ENCODE assay signal across 33 mouse cellular contexts in the genomic region with DNA sequence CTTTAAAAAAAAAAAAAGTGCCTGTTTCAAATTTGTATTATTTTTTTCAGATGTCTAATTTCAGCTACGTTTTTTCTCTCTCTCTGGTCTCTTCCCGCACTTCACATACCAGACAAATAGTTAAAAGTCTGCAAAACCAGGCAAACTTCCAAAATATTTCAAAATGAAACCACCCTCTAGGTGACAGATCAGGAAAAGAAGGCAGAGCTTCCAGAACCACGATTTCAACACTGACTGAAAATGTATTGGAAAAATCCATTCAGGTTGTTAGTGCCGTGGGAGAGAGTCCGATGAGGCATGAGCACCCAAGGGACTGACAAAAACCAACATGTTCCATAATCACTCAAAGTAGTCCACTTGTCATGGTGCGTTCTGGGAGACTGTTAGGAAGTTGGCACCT. TPM values are rescaled to one million over a fixed set of nuclear protein-coding genes. Genes with fewer than 3 reads are reported as not detected.
DNase-seq lines count a peak whose midpoint lies in the region; ATAC-seq and TF ChIP-seq lines count a peak whose summit lies in the region.
"Had no signal": no experiment of that assay in that cellular context is flagged by ENCODE, and none has a peak within 500 bp of the region (broad histone marks: within the 10 kb centered on the region; RNA-seq: fewer than 3 reads in every experiment).

No protein-coding gene starts in this region.

- WGBS in embryonic facial prominence, embryonic 13.5 days = 30% methylated on average over 6 of the region's 6 CpGs
- WGBS in embryonic facial prominence, embryonic 10.5 days = 73% methylated on average over 6 of the region's 6 CpGs
- 59% methylated on average over 6 of the region's 6 CpGs for WGBS in midbrain, embryonic 15.5 days
- 55% methylated on average over 6 of the region's 6 CpGs for WGBS in midbrain, postnatal 0 days
- 25% methylated on average over 6 of the region's 6 CpGs for whole genome bisulfite sequencing in limb, embryonic 14.5 days
- 86% methylated on average over 6 of the region's 6 CpGs for WGBS in forebrain, embryonic 11.5 days
- 46% methylated on average over 6 of the region's 6 CpGs for WGBS in lung, adult 2 months

- H3K27me3 ChIP-seq in embryonic facial prominence, embryonic 13.5 days = peaks cover 2% of the 10 kb centered on the region
- peaks cover 2% of the 10 kb centered on the region for H3K27me3 ChIP-seq in embryonic facial prominence, embryonic 10.5 days (replicated peaks; ENCODE audit: low read depth, poor library complexity, severe bottlenecking)
- H3K27me3 ChIP-seq in midbrain, embryonic 15.5 days (replicated peaks) = no peaks in the 10 kb centered on the region
- H3K27me3 ChIP-seq in midbrain, postnatal 0 days (ENCODE audit: insufficient read depth, low read length) = no peaks in the 10 kb centered on the region
- H3K27me3 ChIP-seq in limb, embryonic 14.5 days (ENCODE audit: control insufficient read depth, insufficient read depth, low read length) = no peaks in the 10 kb centered on the region
- peaks cover under 1% of the 10 kb centered on the region; the same call in 1 of the 2 replicates for H3K27me3 ChIP-seq in forebrain, embryonic 11.5 days (ENCODE audit: control insufficient read depth, insufficient read depth, low read length)
- H3K27me3 ChIP-seq: heart, embryonic 12.5 days; limb, embryonic 12.5 days; midbrain, embryonic 12.5 days had no signal

- no peak overlapping the region for H3K27ac ChIP-seq in embryonic facial prominence, embryonic 13.5 days
- H3K27ac ChIP-seq in embryonic facial prominence, embryonic 10.5 days (replicated peaks) = no peak overlapping the region
- H3K27ac ChIP-seq in midbrain, embryonic 15.5 days = peak overlapping the region; percentile 60
- H3K27ac ChIP-seq in midbrain, postnatal 0 days (ENCODE audit: low read depth, low read length) = no peak overlapping the region
- no peak overlapping the region for H3K27ac ChIP-seq in limb, embryonic 14.5 days (replicated peaks; ENCODE audit: low read depth, low read length)
- no peak overlapping the region for H3K27ac ChIP-seq in forebrain, embryonic 11.5 days (ENCODE audit: low read depth, low read length)
- H3K27ac ChIP-seq: forebrain, embryonic 15.5 days; gastrocnemius, adult 2 months; heart, adult 2 months; hindbrain, embryonic 10.5 days; hindbrain, embryonic 15.5 days; limb, embryonic 12.5 days; liver, embryonic 15.5 days; lung, embryonic 15.5 days; midbrain, embryonic 12.5 days; neural tube, embryonic 12.5 days had no signal

- H3K9me3 ChIP-seq in embryonic facial prominence, embryonic 13.5 days = no peaks in the 10 kb centered on the region
- no peaks in the 10 kb centered on the region for H3K9me3 ChIP-seq in embryonic facial prominence, embryonic 10.5 days
- no peaks in the 10 kb centered on the region for H3K9me3 ChIP-seq in midbrain, embryonic 15.5 days
- no peaks in the 10 kb centered on the region for H3K9me3 ChIP-seq in midbrain, postnatal 0 days (ENCODE audit: low read length)
- no peaks in the 10 kb centered on the region for H3K9me3 ChIP-seq in limb, embryonic 14.5 days (ENCODE audit: control insufficient read depth, low read length)
- H3K9me3 ChIP-seq in forebrain, embryonic 11.5 days (ENCODE audit: control insufficient read depth, low read length) = no peaks in the 10 kb centered on the region
- H3K9me3 ChIP-seq: forebrain, embryonic 15.5 days; heart, embryonic 12.5 days; hindbrain, embryonic 10.5 days; hindbrain, embryonic 15.5 days; limb, embryonic 12.5 days; liver, embryonic 15.5 days; lung, embryonic 15.5 days; midbrain, embryonic 12.5 days; neural tube, embryonic 12.5 days had no signal

- H3K4me3 ChIP-seq in embryonic facial prominence, embryonic 13.5 days = no peak overlapping the region
- no peak overlapping the region for H3K4me3 ChIP-seq in embryonic facial prominence, embryonic 10.5 days
- no peak overlapping the region for H3K4me3 ChIP-seq in midbrain, embryonic 15.5 days
- H3K4me3 ChIP-seq in midbrain, postnatal 0 days (ENCODE audit: low read depth, low read length) = no peak overlapping the region
- no peak overlapping the region for H3K4me3 ChIP-seq in limb, embryonic 14.5 days (replicated peaks; ENCODE audit: low read length)
- no peak overlapping the region for H3K4me3 ChIP-seq in forebrain, embryonic 11.5 days (ENCODE audit: low read depth, low read length)
- no peak overlapping the region for H3K4me3 ChIP-seq in lung, adult 2 months (replicated peaks; ENCODE audit: extremely low read depth, low read depth, low read length)
- H3K4me3 ChIP-seq: forebrain, embryonic 15.5 days; gastrocnemius, adult 2 months; heart, adult 2 months; heart, embryonic 12.5 days; hindbrain, embryonic 10.5 days; hindbrain, embryonic 15.5 days; limb, embryonic 12.5 days; liver, embryonic 15.5 days; lung, embryonic 15.5 days; midbrain, embryonic 12.5 days; myocyte; neural tube, embryonic 12.5 days had no signal

- ATAC-seq in embryonic facial prominence, embryonic 13.5 days (ENCODE audit: insufficient number of reproducible peaks, insufficient read depth, low FRiP score, low TSS enrichment, low read depth) = no peak
- ATAC-seq in midbrain, embryonic 15.5 days (replicated peaks) = no peak
- ATAC-seq in midbrain, postnatal 0 days (ENCODE audit: low FRiP score) = no peak
- ATAC-seq in limb, embryonic 14.5 days (ENCODE audit: low FRiP score, low read depth) = no peak
- ATAC-seq in forebrain, embryonic 11.5 days (replicated peaks; ENCODE audit: low FRiP score) = no peak
- ATAC-seq: forebrain, embryonic 15.5 days; inflammation-experienced regulatory T-cells, adult 6 months had no signal

- H3K4me1 ChIP-seq in embryonic facial prominence, embryonic 13.5 days = no peaks in the 10 kb centered on the region
- H3K4me1 ChIP-seq in embryonic facial prominence, embryonic 10.5 days = no peaks in the 10 kb centered on the region
- peaks cover 2% of the 10 kb centered on the region; the same call in 1 of the 2 replicates for H3K4me1 ChIP-seq in midbrain, embryonic 15.5 days
- H3K4me1 ChIP-seq in midbrain, postnatal 0 days (ENCODE audit: insufficient read depth, low read length) = no peaks in the 10 kb centered on the region
- H3K4me1 ChIP-seq in limb, embryonic 14.5 days (ENCODE audit: control insufficient read depth, insufficient read depth, low read length) = 0 out of 2 replicates have a peak, but pooled peaks cover 2% of the 10 kb centered on the region
- no peaks in the 10 kb centered on the region for H3K4me1 ChIP-seq in forebrain, embryonic 11.5 days (replicated peaks; ENCODE audit: control insufficient read depth, insufficient read depth, low read length)
- peaks cover 4% of the 10 kb centered on the region for H3K4me1 ChIP-seq in lung, adult 2 months (ENCODE audit: control insufficient read depth, insufficient read depth, low read length)
- H3K4me1 ChIP-seq: heart, embryonic 12.5 days; hindbrain, embryonic 10.5 days; midbrain, embryonic 12.5 days; neural tube, embryonic 12.5 days had no signal

- no peaks in the 10 kb centered on the region for H3K36me3 ChIP-seq in embryonic facial prominence, embryonic 13.5 days
- H3K36me3 ChIP-seq in embryonic facial prominence, embryonic 10.5 days (replicated peaks) = no peaks in the 10 kb centered on the region
- no peaks in the 10 kb centered on the region for H3K36me3 ChIP-seq in midbrain, embryonic 15.5 days (replicated peaks)
- no peaks in the 10 kb centered on the region for H3K36me3 ChIP-seq in midbrain, postnatal 0 days (ENCODE audit: insufficient read depth, low read length)
- H3K36me3 ChIP-seq in limb, embryonic 14.5 days (ENCODE audit: control insufficient read depth, insufficient read depth, low read length) = no peaks in the 10 kb centered on the region
- H3K36me3 ChIP-seq in forebrain, embryonic 11.5 days (ENCODE audit: control insufficient read depth, insufficient read depth, low read length) = no peaks in the 10 kb centered on the region
- H3K36me3 ChIP-seq: forebrain, embryonic 15.5 days; heart, embryonic 12.5 days; hindbrain, embryonic 10.5 days; hindbrain, embryonic 15.5 days; liver, embryonic 15.5 days; lung, embryonic 15.5 days; midbrain, embryonic 12.5 days; neural tube, embryonic 12.5 days had no signal

- TF ChIP-seq CTCF in midbrain, postnatal 0 days (IDR thresholded peaks at IDR 0.05) = no peak
- no peak for TF ChIP-seq CTCF in lung, adult 2 months (IDR thresholded peaks at IDR 0.05; ENCODE audit: insufficient read depth, low read length)

- no peak for TF ChIP-seq POLR2A in limb, embryonic 14.5 days (IDR thresholded peaks at IDR 0.05; ENCODE audit: borderline replicate concordance, extremely low read depth, insufficient read depth, insufficient read length)
- TF ChIP-seq POLR2A in lung, adult 2 months (IDR thresholded peaks at IDR 0.05; ENCODE audit: borderline replicate concordance, extremely low read depth, low read depth, low read length) = no peak

- H3K9ac ChIP-seq in embryonic facial prominence, embryonic 13.5 days = no peak overlapping the region
- H3K9ac ChIP-seq in midbrain, embryonic 15.5 days = no peak overlapping the region
- H3K9ac ChIP-seq in midbrain, postnatal 0 days (replicated peaks; ENCODE audit: low read length, poor library complexity, severe bottlenecking) = no peak overlapping the region
- no peak overlapping the region for H3K9ac ChIP-seq in limb, embryonic 14.5 days (ENCODE audit: low read depth, low read length, severe bottlenecking)
- H3K9ac ChIP-seq in forebrain, embryonic 11.5 days (ENCODE audit: low read length) = no peak overlapping the region
- H3K9ac ChIP-seq: forebrain, embryonic 15.5 days; heart, embryonic 12.5 days; hindbrain, embryonic 15.5 days; limb, embryonic 12.5 days; liver, embryonic 15.5 days; lung, embryonic 15.5 days; midbrain, embryonic 12.5 days; neural tube, embryonic 12.5 days had no signal

- peak overlapping the region; percentile 21; the same call in 1 of the 2 replicates for H3K4me2 ChIP-seq in embryonic facial prominence, embryonic 13.5 days
- H3K4me2 ChIP-seq in midbrain, embryonic 15.5 days = no peak overlapping the region
- H3K4me2 ChIP-seq in midbrain, postnatal 0 days (ENCODE audit: low read depth, low read length, poor library complexity, severe bottlenecking) = no peak overlapping the region
- no peak overlapping the region for H3K4me2 ChIP-seq in limb, embryonic 14.5 days (replicated peaks; ENCODE audit: low read depth, low read length, severe bottlenecking)
- no peak overlapping the region for H3K4me2 ChIP-seq in forebrain, embryonic 11.5 days (ENCODE audit: low read depth, low read length, severe bottlenecking)
- H3K4me2 ChIP-seq: forebrain, embryonic 15.5 days; heart, embryonic 12.5 days; hindbrain, embryonic 15.5 days; limb, embryonic 12.5 days; liver, embryonic 15.5 days; lung, embryonic 15.5 days; midbrain, embryonic 12.5 days; neural tube, embryonic 12.5 days had no signal

- no peak for DNase-seq in embryonic facial prominence, embryonic 10.5 days (ENCODE audit: low spot score)
- DNase-seq in midbrain, postnatal 0 days (ENCODE audit: low spot score) = no peak
- DNase-seq in limb, embryonic 14.5 days (ENCODE audit: low spot score) = peak; percentile 50
- DNase-seq in forebrain, embryonic 11.5 days (ENCODE audit: low spot score) = no peak
- DNase-seq in lung, adult 2 months = no peak
- DNase-seq: adrenal gland, adult 2 months; adrenal gland, postnatal 36 days; cerebellum, adult 8-10 months; cerebellum, postnatal 36 days; embryo, embryonic 11 days; gastrocnemius, adult 2 months; gastrocnemius, postnatal 36 days; heart, adult 2 months; kidney, adult 11 months; kidney, postnatal 14 days; layer of hippocampus, adult 9-11 months; right cerebral cortex, adult 18-20 months; spleen, adult 18-20 months; thymus, postnatal 14 days had no signal

RNA-seq across cellular contexts. Expression of a gene that starts 21.5 kb away (rescaled TPM):
- polyA plus RNA-seq in embryonic facial prominence, embryonic 13.5 days (2015; fragmentation: Nextera tagmentation; extraction: Ambion mirVana) = 0.66 and 0.73 TPM in 2 replicates
- 1.4 and 2.1 TPM in 2 replicates for polyA plus RNA-seq in embryonic facial prominence, embryonic 10.5 days (2016; fragmentation: Nextera tagmentation; extraction: Ambion mirVana)
- 124 and 139 TPM in 2 replicates for polyA plus RNA-seq in midbrain, embryonic 15.5 days (2015; fragmentation: Nextera tagmentation; extraction: Ambion mirVana)
- 125 and 129 TPM in 2 replicates for total RNA-seq in midbrain, postnatal 0 days (2014; rRNA removed)
- 63.1 and 76.9 TPM in 2 replicates for polyA plus RNA-seq in midbrain, postnatal 0 days (2015; fragmentation: Nextera tagmentation; extraction: Ambion mirVana)
- 15.4 and 24.2 TPM in 2 replicates for polyA plus RNA-seq in limb, embryonic 14.5 days (2012; rRNA removed)
- 11.9 and 14.8 TPM in 2 replicates for polyA plus RNA-seq in limb, embryonic 14.5 days (2014; fragmentation: Nextera tagmentation; extraction: Ambion mirVana)
- polyA plus RNA-seq in forebrain, embryonic 11.5 days (2014; fragmentation: Nextera tagmentation; extraction: Ambion mirVana) = 34.3 and 35.3 TPM in 2 replicates
- not detected in 2 replicates for polyA plus RNA-seq in lung, adult 2 months (2012; rRNA removed)
- total RNA-seq: adrenal gland, adult 2 months; gastrocnemius, adult 2 months; gastrocnemius, postnatal 36 days; heart, adult 2 months; megakaryocyte progenitor cell, adult 5-6 weeks had no signal
- polyA plus RNA-seq: heart, adult 2 months; lung, embryonic 15.5 days had no signal

RNA-seq across cellular contexts. Expression of a gene that starts 29.8 kb away (rescaled TPM):
- polyA plus RNA-seq in embryonic facial prominence, embryonic 13.5 days (2015; fragmentation: Nextera tagmentation; extraction: Ambion mirVana) = 36.3 and 42.6 TPM in 2 replicates
- 35.3 and 35.6 TPM in 2 replicates for polyA plus RNA-seq in embryonic facial prominence, embryonic 10.5 days (2016; fragmentation: Nextera tagmentation; extraction: Ambion mirVana)
- 33.6 and 37.6 TPM in 2 replicates for polyA plus RNA-seq in midbrain, embryonic 15.5 days (2015; fragmentation: Nextera tagmentation; extraction: Ambion mirVana)
- total RNA-seq in midbrain, postnatal 0 days (2014; rRNA removed) = 35.6 and 68.9 TPM in 2 replicates
- polyA plus RNA-seq in midbrain, postnatal 0 days (2015; fragmentation: Nextera tagmentation; extraction: Ambion mirVana) = 49.7 and 50.9 TPM in 2 replicates
- polyA plus RNA-seq in limb, embryonic 14.5 days (2012; rRNA removed) = 47.9 and 59.0 TPM in 2 replicates
- 48.1 and 50.4 TPM in 2 replicates for polyA plus RNA-seq in limb, embryonic 14.5 days (2014; fragmentation: Nextera tagmentation; extraction: Ambion mirVana)
- polyA plus RNA-seq in forebrain, embryonic 11.5 days (2014; fragmentation: Nextera tagmentation; extraction: Ambion mirVana) = 44.3 and 47.7 TPM in 2 replicates
- polyA plus RNA-seq in lung, adult 2 months (2012; rRNA removed) = 20.2 and 20.6 TPM in 2 replicates
